Mouse (Mus musculus): ENCODE measurements at regions not wholly inside any gene's neighbourhood (a gene's known extent, or its start where the extent isn't known, plus 50 kb on each side); places are given as distances from the start of the nearest gene placed in this dataset.
"Not testable (repeated sequence)": the region's sequence is repeated elsewhere in the genome, so short reads cannot be mapped to it uniquely, and the experiment has no call there.

DNA sequence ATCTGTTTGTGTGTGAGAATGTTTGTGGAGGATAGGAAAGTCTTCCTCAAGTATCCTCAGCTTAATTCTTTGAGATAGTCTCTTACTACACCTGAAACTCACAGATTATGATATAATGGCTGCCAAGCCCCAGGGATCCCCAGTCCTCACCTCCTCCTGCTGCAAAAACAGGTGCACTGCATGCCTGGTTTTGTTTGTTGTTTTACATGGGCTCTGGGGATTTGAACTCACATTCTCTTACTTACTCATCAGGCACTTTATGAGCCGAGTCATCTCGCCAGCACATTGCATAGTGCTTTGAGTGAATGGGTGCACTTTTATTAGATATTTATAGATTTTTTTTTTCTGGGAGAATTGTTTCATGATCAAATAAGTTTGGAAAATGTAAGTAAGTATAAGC lies 56.3 kb downstream of the Mterf1b start:
- POLR2A ChIA-PET: no interaction called here
- CTCF ChIA-PET: no interaction called here

DNA sequence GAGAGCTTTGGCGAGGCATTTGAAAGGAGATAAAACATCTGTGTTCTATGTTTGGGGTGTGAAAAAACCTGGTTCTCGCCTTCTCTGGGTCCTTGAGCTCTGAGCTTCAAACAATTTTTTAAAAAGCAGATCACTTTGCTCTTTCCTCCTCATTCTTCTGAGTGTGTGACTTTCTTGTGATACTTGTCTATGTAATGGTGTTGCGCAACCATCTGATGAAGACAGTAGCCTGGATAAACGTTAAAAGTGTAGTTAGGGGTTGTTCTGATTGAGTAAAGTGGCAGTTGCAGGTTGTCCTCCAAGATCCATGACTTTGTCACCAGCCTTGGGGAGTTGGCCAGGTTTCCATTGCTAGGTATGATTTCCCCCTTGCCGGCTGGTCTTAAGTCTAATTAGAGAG lies 62.1 kb downstream of the Mterf1b start:
- CTCF ChIA-PET: interaction anchor here in 1 of 4 experiments (0.6 kb wide), 1 partner anchor 9 kb away, joined by 8 read pairs; no protein-coding TSS in a partner anchor
- POLR2A ChIA-PET: not testable (repeated sequence)

DNA sequence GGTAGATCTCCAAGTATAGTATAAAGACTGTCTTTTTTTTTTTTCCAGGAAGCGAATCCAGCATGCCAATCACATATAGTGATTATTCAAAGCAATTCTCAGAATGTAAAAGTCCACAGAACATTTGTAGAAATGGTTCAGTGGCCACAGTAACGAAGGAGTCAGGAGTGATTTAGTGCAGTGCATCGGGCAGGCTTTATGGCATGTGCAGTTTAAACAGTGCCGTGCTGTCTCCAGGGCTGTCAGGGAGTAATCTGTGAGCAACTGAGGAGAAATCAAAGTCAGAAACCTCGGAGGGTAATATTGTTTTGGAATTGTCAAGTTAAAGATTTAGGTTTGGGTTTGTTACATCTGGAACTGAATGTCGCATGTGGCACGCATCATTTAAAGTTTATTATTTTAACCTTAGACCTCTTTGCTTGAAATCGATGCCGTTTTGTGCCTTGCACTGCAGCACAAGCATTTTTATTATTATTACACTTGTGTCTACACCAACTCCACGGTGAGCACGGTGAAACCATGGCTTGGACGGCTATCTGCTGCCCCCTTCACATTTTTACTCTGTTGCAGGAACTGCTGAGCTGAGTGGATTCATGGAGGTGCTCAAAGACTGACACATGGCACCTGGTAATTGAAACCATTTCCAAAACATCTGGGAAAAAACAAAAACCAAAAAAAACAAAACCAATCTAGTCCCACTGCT lies 65.0 kb downstream of the Mterf1b start:
- ChIA-PET CTCF (no interaction called here), POLR2A (no interaction called here)

DNA sequence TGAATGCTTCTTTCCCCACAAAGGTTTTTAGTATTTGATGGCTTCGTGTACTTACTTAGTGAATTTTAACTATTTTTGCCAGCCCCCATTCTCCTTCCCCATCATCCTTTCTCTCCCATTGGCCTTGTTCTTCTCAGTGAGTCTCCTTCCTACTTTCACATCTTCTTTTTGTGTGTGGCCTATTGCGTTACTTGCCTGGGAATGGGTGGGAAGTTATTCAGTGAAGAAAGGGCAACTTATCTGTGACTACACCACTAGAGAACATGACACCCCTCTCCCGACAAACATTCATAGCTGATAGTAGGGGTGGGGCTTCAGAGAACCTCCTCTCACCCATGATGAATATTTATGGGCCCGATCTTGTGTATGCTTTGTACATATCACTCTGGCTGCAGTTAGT lies 67.1 kb downstream of the Mterf1b start:
- ChIA-PET CTCF (no interaction called here), POLR2A (no interaction called here)

DNA sequence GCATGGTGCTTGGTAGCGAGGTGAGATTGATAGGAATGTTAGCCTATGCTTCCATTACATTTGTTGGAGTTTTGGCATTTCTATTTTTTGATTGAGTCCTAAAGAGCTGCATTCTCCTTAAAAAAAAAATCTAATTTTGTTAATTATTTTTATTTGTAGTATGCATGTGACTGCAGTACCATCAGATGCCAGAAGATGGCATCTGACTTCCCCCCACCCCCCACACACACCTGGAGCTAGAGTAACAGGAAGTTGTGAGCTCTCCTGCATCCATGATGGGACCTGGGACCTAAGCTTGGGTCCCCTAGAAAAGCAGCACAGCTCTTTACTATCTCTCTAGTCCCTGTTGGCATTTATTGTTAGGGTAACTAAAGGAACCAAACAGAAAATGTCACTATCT lies 70.5 kb downstream of the Mterf1b start:
- POLR2A ChIA-PET: interaction anchor here in 3 of 4 experiments (0.6 kb wide), 4 partner anchors 13 to 69 kb away, joined by 3 to 6 read pairs (median 4); no protein-coding TSS in a partner anchor
- CTCF ChIA-PET: interaction anchor here (0.5 to 1.7 kb wide), 22 partner anchors 8 to 1958 kb away, joined by 3 to 9 read pairs (median 3); no protein-coding TSS in a partner anchor

DNA sequence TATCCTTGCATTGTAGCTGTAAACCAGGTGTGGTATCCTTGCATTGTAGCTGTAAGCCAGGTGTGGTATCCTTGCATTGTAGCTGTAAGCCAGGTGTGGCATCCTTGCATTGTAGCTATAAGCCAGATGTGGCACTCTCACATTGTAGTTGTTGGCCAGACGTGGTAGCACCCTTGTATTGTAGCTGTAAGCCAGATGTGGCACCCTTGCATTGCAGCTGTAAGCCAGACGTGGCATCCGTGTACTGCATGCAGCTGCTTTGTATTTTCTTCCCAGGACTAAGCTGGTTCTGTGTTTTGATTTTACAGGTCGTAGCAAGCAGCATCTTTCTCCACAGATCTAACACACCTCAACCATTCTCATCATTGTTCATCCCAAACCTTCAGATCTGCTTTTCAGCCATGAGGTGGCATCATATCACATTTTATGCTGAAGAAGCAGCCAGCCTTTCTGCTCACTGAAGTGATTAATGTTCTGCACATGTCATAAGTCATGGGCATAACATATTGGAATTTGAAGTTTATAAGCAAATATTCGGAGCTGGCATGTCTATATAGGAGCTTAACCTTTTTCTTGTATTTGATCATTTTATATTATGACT lies 71.5 kb downstream of the Mterf1b start:
- ChIA-PET CTCF (interaction anchor here in 3 of 4 experiments (0.7 to 1.7 kb wide), 6 partner anchors 59 to 1223 kb away, joined by 3 to 8 read pairs (median 3); no protein-coding TSS in a partner anchor), POLR2A (no interaction called here)

DNA sequence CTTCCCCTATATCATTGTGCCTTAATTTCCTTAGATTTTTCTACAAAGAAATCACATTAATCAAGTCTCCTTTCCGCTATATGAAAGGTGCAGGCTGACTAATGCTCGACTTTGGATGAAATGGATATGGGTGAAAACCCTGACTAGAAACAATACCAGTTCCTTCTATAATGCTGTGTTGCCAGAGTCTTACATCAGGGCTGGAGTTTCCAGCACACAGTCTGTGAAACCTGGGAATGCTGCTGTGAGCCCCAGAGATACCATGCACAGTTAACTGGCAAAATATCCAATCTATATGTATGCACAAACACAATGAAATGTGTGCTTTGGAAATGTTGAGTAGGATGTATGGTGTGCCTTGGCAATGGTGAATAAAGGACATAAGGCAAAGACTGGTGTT lies 75.5 kb downstream of the Mterf1b start:
- POLR2A ChIA-PET: interaction anchor here in 2 of 4 experiments (0.7 to 1.4 kb wide), 2 partner anchors 36 to 551 kb away, joined by 3 to 5 read pairs; no protein-coding TSS in a partner anchor
- CTCF ChIA-PET: no interaction called here

DNA sequence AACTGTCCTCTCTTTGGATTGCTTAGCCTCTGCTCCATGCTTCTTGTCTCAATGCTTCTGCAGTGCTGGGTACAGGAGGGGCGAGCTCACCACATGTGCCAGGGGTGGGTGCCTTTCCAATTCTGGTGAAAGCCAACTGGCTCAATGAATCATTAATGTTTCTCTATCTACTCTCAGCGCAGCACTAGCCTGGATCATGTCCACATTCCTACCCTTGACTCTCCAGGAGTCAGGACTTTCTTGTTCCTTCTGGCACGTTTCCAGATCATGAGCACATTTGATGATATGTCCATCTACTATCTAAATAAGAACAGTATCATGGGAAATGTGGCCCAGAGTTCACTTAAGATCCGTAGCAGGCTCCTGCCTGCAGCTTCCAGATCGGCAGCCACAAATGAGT lies 80.8 kb downstream of the Mterf1b start:
- POLR2A ChIA-PET: no interaction called here
- CTCF ChIA-PET: no interaction called here

DNA sequence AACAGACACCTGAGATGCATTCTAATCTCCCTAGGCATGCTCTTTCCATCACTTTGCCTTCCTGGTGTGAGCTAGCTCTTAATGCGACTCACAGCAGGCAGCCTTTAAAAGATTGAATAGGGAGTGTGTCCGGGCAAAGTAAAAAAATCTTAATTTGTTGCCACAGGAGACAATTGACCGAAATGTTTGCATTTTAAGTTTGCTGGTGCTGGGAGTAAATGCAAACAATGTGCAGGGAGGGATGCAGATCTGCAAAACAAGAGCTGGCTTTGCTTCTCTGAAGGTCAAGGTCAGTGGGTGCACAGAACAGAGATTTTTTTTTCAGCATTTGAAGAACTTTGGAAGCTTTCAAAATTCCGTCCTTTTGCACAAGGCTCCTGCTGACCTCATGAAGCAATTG lies 111.4 kb downstream of the Mterf1b start:
- ChIA-PET CTCF (interaction anchor here in 1 of 4 experiments (1.0 kb wide), 1 partner anchor 109 kb away, joined by 3 read pairs; no protein-coding TSS in a partner anchor), POLR2A (interaction anchor here in 1 of 4 experiments (0.9 kb wide), 1 partner anchor 35 kb away, joined by 3 read pairs; no protein-coding TSS in a partner anchor)

DNA sequence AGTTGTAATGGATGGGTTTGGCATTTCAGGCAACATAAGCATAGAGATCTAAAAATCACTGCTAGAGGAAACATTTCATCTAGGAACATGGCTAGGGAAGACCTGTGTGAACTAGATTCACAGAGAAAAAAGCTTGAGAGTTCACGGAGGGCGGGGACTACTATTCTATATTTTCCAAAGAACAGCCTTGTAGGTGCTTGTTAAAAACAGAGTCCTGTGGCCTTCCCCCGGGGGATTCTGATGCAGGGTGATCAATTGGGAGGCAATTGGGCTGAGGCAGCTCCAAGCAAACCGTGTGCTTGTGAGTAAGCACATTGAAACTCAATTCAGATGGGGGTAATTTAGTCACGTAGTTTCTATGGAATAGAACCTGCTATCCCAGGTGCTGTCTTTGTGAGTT lies 112.0 kb downstream of the Mterf1b start:
- CTCF ChIA-PET: no interaction called here
- POLR2A ChIA-PET: no interaction called here

DNA sequence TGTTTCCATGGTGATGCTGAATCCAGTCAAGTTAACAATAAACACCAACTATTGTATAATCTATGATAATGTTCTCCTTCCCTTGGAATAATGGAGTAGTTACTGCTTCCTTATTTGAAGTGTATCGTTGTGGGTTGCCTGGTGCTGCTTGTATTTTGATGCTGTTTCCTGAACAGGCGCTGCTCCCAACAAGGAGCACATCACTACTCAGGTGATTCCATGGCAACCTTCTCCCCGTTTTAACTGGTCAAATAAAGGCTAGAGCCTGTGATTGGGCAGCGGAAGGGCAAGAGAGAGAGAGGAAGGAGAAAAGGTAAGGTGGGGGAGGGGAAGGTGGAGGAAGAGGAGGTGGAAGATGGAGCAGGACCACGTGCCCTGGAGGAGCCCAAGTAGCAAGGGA lies 116.3 kb downstream of the Mterf1b start:
- POLR2A ChIA-PET: no interaction called here
- CTCF ChIA-PET: no interaction called here

DNA sequence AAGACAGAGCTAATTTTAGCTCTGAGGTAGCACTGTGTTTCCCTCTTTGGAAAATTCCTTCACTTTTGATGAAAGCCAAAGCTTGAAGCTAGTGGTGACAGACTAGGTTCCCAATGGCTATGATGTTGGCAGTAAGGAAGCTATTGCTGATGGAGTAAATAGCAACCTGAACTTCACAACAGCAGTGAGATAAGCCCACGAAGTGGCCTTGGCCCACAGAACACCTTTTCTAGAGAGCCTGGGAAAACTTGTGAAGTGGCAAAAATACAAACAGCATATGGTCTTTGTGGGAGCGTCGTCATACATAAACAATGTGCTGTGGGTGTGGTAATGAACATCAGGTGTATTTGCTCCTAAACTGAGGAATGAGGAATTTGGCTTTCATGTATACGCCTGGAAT lies 119.0 kb downstream of the Mterf1b start:
- CTCF ChIA-PET: no interaction called here
- POLR2A ChIA-PET: interaction anchor here in 1 of 4 experiments (0.6 kb wide), 1 partner anchor 15 kb away, joined by 3 read pairs; no protein-coding TSS in a partner anchor

DNA sequence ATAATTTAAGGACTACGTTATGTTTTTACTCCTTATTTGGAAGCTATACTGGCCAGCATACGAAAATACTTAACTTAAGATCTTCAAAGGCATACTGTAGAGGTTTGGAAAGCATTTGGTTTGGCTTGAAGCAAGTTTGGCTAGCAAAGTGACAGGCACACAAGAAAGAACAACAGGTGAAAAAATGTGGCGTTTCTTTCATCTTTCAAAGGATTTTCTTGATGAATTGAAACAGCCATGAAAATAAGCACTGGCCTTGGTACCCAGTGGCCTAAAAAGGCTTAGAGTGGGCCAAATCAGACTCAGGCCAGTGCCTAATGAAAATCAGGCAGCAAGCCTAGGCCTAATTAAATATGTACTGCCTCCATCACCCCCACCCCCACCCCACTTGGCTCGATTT lies 119.4 kb downstream of the Mterf1b start:
- POLR2A ChIA-PET: interaction anchor here in 1 of 4 experiments (0.6 kb wide), 1 partner anchor 15 kb away, joined by 3 read pairs; no protein-coding TSS in a partner anchor
- CTCF ChIA-PET: no interaction called here

DNA sequence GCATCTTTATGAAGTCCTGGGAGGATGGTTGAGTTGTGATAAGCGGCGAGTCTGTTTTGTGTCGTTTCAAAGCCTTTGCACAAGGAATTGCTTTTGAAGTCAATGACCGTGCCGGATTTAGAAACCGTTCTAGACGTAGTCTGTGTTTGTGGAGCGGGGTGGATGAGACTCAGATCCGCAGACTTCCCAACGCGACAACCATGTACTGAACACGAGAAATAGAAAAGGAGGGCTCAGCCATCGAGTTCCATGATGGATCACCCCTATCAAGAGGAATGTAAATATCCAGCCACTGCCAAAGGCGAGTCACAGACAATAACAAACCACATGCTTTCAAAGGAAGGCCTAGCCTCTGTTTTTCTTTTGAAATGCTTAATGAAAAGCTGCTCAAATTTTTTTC lies 120.5 kb downstream of the Mterf1b start:
- ChIA-PET POLR2A (interaction anchor here in 2 of 4 experiments (0.6 to 0.7 kb wide), 3 partner anchors 11 to 1029 kb away, joined by 3 to 4 read pairs (median 3); no protein-coding TSS in a partner anchor), CTCF (no interaction called here)

DNA sequence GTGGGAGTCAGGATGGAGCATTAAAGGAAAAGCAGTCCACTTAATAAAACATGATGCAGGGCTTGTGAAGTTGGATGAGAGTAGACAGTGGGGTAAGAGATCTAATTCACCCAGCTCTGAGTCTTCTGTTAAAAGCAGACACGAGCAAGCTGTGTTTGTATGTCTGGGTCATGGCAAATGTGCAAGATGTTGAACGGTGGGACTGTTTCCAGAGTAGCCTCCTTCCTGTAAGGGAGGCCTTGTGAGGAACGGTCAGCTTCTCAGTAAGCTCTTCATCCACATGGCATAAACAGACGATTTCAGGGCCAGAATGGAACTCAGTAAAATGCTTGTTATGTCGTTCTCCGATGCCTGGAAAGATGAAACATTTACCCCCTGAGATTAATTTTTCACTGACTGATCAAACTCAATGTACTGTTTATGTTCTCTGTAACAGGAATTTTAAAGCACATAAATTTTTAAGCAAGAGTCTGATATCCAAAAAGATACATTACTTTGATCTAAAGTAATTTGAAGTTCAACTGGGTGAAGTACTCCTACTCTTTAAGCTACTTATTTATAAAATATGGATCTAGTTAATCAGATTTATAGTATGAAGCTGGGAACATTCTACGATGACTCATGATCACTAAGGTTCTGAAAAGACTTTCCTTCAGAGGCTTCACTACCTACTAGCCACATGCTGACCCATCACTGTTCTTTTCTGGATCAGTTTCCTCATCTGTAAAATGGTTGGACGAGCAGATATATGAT lies 130.6 kb downstream of the Mterf1b start:
- CTCF ChIA-PET: interaction anchor here in 1 of 4 experiments (1.0 kb wide), 1 partner anchor 60 kb away, joined by 3 read pairs; no protein-coding TSS in a partner anchor

DNA sequence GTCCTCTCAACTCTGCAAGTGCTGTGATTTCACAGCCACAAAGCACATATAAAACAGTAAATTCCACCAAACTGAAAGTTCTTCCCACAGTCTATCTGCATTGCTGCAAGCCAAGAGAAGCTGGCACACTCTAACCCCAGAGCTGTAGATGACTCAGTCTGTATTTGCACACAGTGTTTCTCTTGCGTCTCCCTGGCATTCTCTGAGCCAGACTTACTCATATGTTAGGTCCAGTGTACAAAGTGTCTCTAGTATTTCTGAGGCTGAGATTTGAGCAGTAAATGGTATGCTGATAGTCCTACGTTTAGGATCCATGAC lies 131.2 kb downstream of the Mterf1b start:
- POLR2A ChIA-PET: interaction anchor here in 1 of 4 experiments (1.2 kb wide), 1 partner anchor 10 kb away, joined by 3 read pairs; no protein-coding TSS in a partner anchor
- CTCF ChIA-PET: no interaction called here

More for the DNA sequence above, 130.6 kb downstream of the Mterf1b start:
- POLR2A ChIA-PET: interaction anchor here in 1 of 4 experiments (1.2 kb wide), 1 partner anchor 10 kb away, joined by 3 read pairs; no protein-coding TSS in a partner anchor

DNA sequence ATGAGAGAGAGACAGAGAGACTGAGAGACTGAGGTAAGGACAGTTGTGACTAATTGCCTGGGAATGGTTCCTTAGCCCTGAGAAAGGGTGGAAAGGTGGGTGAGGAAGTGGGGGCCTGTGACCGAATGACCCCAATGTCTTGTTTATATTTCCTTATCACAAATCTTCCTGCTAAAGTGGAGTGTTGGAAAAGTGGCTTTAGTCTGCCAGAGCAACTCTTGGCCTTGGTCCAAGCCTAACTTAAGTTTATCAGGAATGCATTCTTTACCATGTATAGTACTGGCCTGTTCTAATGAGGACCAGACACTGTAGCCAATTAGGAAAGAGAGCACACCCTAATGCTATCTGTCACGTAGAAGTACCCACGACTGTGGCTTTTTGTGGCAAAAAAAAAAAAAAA lies 133.6 kb downstream of the Mterf1b start:
- POLR2A ChIA-PET: interaction anchor here in 2 of 4 experiments (0.6 to 0.7 kb wide), 3 partner anchors 11 to 279 kb away, joined by 3 to 4 read pairs (median 3); no protein-coding TSS in a partner anchor

DNA sequence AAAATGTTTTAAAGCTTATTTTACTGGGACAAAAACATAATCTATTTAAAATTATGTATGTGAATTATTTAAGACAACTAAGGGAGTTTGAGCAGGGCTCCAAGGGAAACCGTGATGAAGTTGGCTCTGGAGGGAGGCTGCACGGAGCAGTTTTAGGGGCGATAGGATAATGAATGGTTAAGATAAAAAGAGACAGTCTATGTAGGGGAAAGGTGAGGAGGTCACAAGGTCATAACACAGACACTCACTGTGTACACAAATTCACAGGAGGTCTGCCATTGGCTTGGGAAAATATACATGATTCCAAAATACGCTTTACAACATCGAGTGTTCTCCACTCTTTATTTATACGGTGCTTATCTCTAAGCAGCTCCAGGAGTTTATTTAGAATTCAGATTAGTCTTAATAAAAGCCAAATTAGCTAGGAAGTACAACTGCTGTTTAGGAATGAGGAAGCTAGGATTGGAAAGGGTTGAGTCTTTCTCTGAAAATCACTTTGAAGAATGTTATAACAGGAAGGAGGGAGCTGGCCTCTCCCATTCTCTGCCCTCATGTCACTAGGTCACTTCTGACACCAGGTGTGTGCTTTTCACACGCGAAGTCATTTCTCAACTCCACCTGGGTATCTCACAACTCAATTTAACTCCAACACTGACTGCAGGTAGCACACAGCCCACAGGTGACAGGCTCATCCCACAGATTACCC lies 134.3 kb downstream of the Mterf1b start:
- CTCF ChIA-PET: interaction anchor here in 1 of 4 experiments (0.7 kb wide), 1 partner anchor 21 kb away, joined by 3 read pairs; no protein-coding TSS in a partner anchor
- POLR2A ChIA-PET: interaction anchor here in 2 of 4 experiments (0.7 kb wide), 2 partner anchors 10 to 15 kb away, joined by 3 read pairs; no protein-coding TSS in a partner anchor

More for the DNA sequence above, 133.6 kb downstream of the Mterf1b start:
- CTCF ChIA-PET: interaction anchor here in 1 of 4 experiments (0.7 kb wide), 1 partner anchor 20 kb away, joined by 3 read pairs; no protein-coding TSS in a partner anchor

DNA sequence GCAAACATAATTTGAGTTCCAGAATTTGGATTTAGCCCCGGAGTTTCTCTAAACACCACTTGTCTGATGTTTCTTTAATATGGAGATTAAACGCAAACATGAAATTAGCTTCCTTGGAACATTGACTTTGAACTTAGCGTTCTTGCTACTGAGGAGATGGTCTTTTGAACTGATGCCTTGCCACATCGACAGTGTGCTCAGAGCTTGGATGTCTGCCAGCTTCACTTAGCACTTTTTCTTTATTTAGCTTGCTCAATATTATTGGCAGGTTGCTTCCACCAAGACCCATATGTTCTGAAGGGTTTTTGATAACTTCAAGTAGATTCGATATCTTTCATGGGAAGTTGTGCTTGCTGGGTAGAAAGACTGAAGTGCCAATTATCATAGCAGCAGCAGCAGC lies 143.5 kb downstream of the Mterf1b start:
- CTCF ChIA-PET: interaction anchor here in 1 of 4 experiments (0.5 kb wide), 1 partner anchor 73 kb away, joined by 6 read pairs; no protein-coding TSS in a partner anchor
- POLR2A ChIA-PET: no interaction called here

All from embryonic stem cell, embryonic (primary cell).